Mouse (Mus musculus) liver, embryonic 14.5 days (tissue): ENCODE data around the gene Lingo3.
A peak's percentile ranks its signal among the peaks of the same experiment; 100 is the strongest.

Experiments used
- CTCF ChIP-seq: IDR thresholded peaks from 2 replicates; pipeline ENCODE4 v1.5.1; 2016; ENCODE audit warnings: antibody characterized with exemption, low read depth, control low read depth
- EP300 ChIP-seq: IDR thresholded peaks from 2 replicates; pipeline ENCODE4 v1.6.1; 2016; ENCODE audit warnings: antibody characterized with exemption, low read depth

DNA sequence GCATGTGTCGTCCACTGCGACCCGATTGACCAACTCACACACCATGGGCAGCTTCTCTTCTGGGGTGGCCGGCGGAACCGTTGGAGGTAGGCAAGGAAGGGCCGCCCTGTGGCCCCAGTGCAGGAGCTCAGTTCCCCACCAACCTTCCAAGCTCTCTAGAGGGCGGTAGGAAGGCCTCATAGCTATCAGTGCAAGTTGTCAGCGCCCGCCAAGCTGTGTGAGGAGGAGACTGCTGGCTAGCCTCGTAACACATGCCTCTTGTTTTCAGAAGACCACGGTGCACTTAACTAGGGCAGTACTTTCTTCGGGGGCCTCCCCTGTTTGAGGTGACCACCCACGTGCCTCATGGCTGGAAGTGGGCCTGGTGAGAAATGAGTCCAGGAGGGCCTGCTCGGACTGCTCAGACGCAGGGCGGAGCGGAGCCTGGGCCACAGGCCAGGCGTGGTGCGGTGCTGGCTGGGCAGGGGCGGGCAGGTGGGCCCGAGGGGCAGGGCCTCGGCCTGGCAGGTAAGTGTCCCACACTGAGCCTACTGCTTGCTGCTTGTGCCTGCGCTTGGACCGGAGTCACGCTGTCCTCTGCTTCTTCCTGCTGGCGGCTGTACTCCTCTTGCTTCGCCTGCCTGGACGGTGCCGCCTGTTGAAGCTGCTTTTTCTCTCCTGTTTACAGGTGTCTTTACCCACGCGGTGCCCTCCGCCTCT lies 52.2 kb downstream of the Lingo3 start:
- TF ChIP-seq EP300 (no peak), CTCF (0 out of 2 replicates have a peak, but pooled peaks have one; percentile 13)
